Mouse (Mus musculus): ENCODE data around the gene Cxcl16. TPM values are rescaled to one million over a fixed set of nuclear protein-coding genes. Genes with fewer than 3 reads are reported as not detected.
A peak's percentile ranks its signal among the peaks of the same experiment; 100 is the strongest.
"Not testable (repeated sequence)": the region's sequence is repeated elsewhere in the genome, so short reads cannot be mapped to it uniquely, and the experiment has no call there.

Gene Cxcl16
- polyA plus RNA-seq, 1 experiment from 2014 or later: 6.2 TPM

GRCm38 (mm10) chr11:70489138-70489537 is 29.4 kb upstream of the Cxcl16 start:
- Histone ChIP-seq H3K27me3 (ENCODE audit: control insufficient read depth, insufficient read depth, low read length) (no peaks in the 10 kb centered on the region), H3K4me2 (no peak overlapping the region), H3K9ac (ENCODE audit: low read depth, low read length) (no peak overlapping the region), H3K36me3 (ENCODE audit: control insufficient read depth, insufficient read depth, low read length) (no peaks in the 10 kb centered on the region), H3K4me3 (ENCODE audit: low read depth, low read length) (no peak overlapping the region), H3K4me1 (ENCODE audit: control insufficient read depth, insufficient read depth, low read length) (no peaks in the 10 kb centered on the region), H3K9me3 (replicated peaks; ENCODE audit: control insufficient read depth, low read length) (no peaks in the 10 kb centered on the region), H3K27ac (ENCODE audit: low read depth, low read length) (no peak overlapping the region)
- WGBS (ENCODE audit: insufficient replicate concordance): 78% methylated on average over 3 of the region's 3 CpGs
- ATAC-seq (replicated peaks; ENCODE audit: insufficient number of reproducible peaks, low FRiP score, low TSS enrichment): no peak

- Histone ChIP-seq H3K36me3 (ENCODE audit: control insufficient read depth, insufficient read depth, low read length) (no peaks in the 10 kb centered on the region), H3K4me1 (ENCODE audit: control insufficient read depth, insufficient read depth, low read length) (no peaks in the 10 kb centered on the region), H3K27me3 (ENCODE audit: control insufficient read depth, insufficient read depth, low read length) (no peaks in the 10 kb centered on the region), H3K4me3 (ENCODE audit: low read depth, low read length) (no peak overlapping the region), H3K9me3 (replicated peaks; ENCODE audit: control insufficient read depth, low read length) (no peaks in the 10 kb centered on the region), H3K27ac (ENCODE audit: low read depth, low read length) (no peak overlapping the region), H3K9ac (ENCODE audit: low read depth, low read length) (no peak overlapping the region), H3K4me2 (no peak overlapping the region)
- 26% methylated on average over 4 of the region's 4 CpGs for WGBS (ENCODE audit: insufficient replicate concordance)
- no peak for ATAC-seq (replicated peaks; ENCODE audit: insufficient number of reproducible peaks, low FRiP score, low TSS enrichment)
These were observed 28.0 kb upstream of the Cxcl16 start for GRCm38 (mm10) chr11:70487816-70488215.

- Histone ChIP-seq H3K4me3 (ENCODE audit: low read depth, low read length) (no peak overlapping the region), H3K4me2 (no peak overlapping the region), H3K9ac (ENCODE audit: low read depth, low read length) (no peak overlapping the region), H3K4me1 (ENCODE audit: control insufficient read depth, insufficient read depth, low read length) (no peaks in the 10 kb centered on the region), H3K27me3 (ENCODE audit: control insufficient read depth, insufficient read depth, low read length) (no peaks in the 10 kb centered on the region), H3K9me3 (replicated peaks; ENCODE audit: control insufficient read depth, low read length) (no peaks in the 10 kb centered on the region), H3K27ac (ENCODE audit: low read depth, low read length) (no peak overlapping the region), H3K36me3 (ENCODE audit: control insufficient read depth, insufficient read depth, low read length) (no peaks in the 10 kb centered on the region)
- 52% methylated on average over 2 of the region's 2 CpGs for WGBS (ENCODE audit: insufficient replicate concordance)
- no peak for ATAC-seq (replicated peaks; ENCODE audit: insufficient number of reproducible peaks, low FRiP score, low TSS enrichment)
These were observed 25.7 kb upstream of the Cxcl16 start for GRCm38 (mm10) chr11:70485498-70485897.

- no peaks in the 10 kb centered on the region for H3K27me3 ChIP-seq (ENCODE audit: control insufficient read depth, insufficient read depth, low read length)
- H3K36me3 ChIP-seq (ENCODE audit: control insufficient read depth, insufficient read depth, low read length): no peaks in the 10 kb centered on the region
- H3K9ac ChIP-seq (ENCODE audit: low read depth, low read length): no peak overlapping the region
- no peak overlapping the region for H3K4me2 ChIP-seq
- H3K4me1 ChIP-seq (ENCODE audit: control insufficient read depth, insufficient read depth, low read length): no peaks in the 10 kb centered on the region
- ATAC-seq (replicated peaks; ENCODE audit: insufficient number of reproducible peaks, low FRiP score, low TSS enrichment): no peak
- no peak overlapping the region for H3K4me3 ChIP-seq (ENCODE audit: low read depth, low read length)
- H3K27ac ChIP-seq (ENCODE audit: low read depth, low read length): no peak overlapping the region
- 64% methylated on average over 12 of the region's 12 CpGs for WGBS (ENCODE audit: insufficient replicate concordance)
- no peaks in the 10 kb centered on the region for H3K9me3 ChIP-seq (replicated peaks; ENCODE audit: control insufficient read depth, low read length)
These were observed 15.2 kb upstream of the Cxcl16 start for GRCm38 (mm10) chr11:70474872-70475534.

- H3K4me3 ChIP-seq (ENCODE audit: low read depth, low read length); H3K9me3 ChIP-seq (replicated peaks; ENCODE audit: control insufficient read depth, low read length): not testable (repeated sequence)
- WGBS (ENCODE audit: insufficient replicate concordance): 83% methylated on average over 5 of the region's 5 CpGs
These were observed 13.5 kb upstream of the Cxcl16 start for GRCm38 (mm10) chr11:70473291-70473690.

GRCm38 (mm10) chr11:70472716-70473115 is 12.9 kb upstream of the Cxcl16 start:
- no peaks in the 10 kb centered on the region for H3K27me3 ChIP-seq (ENCODE audit: control insufficient read depth, insufficient read depth, low read length)
- H3K4me3 ChIP-seq (ENCODE audit: low read depth, low read length): no peak overlapping the region
- no peak overlapping the region for H3K4me2 ChIP-seq
- no peaks in the 10 kb centered on the region for H3K4me1 ChIP-seq (ENCODE audit: control insufficient read depth, insufficient read depth, low read length)
- no peak overlapping the region for H3K27ac ChIP-seq (ENCODE audit: low read depth, low read length)
- no peak overlapping the region for H3K9ac ChIP-seq (ENCODE audit: low read depth, low read length)
- ATAC-seq (replicated peaks; ENCODE audit: insufficient number of reproducible peaks, low FRiP score, low TSS enrichment): no peak
- H3K36me3 ChIP-seq (ENCODE audit: control insufficient read depth, insufficient read depth, low read length): no peaks in the 10 kb centered on the region
- no peaks in the 10 kb centered on the region for H3K9me3 ChIP-seq (replicated peaks; ENCODE audit: control insufficient read depth, low read length)

More at GRCm38 (mm10) chr11:70473291-70473690, 13.5 kb upstream of the Cxcl16 start:
- not testable (repeated sequence) for H3K27me3 ChIP-seq (ENCODE audit: control insufficient read depth, insufficient read depth, low read length); H3K4me2 ChIP-seq; H3K27ac ChIP-seq (ENCODE audit: low read depth, low read length); H3K4me1 ChIP-seq (ENCODE audit: control insufficient read depth, insufficient read depth, low read length); H3K9ac ChIP-seq (ENCODE audit: low read depth, low read length); H3K36me3 ChIP-seq (ENCODE audit: control insufficient read depth, insufficient read depth, low read length); ATAC-seq (replicated peaks; ENCODE audit: insufficient number of reproducible peaks, low FRiP score, low TSS enrichment)

GRCm38 (mm10) chr11:70469764-70470163 is 10.0 kb upstream of the Cxcl16 start:
- Histone ChIP-seq H3K4me2 (no peak overlapping the region), H3K36me3 (ENCODE audit: control insufficient read depth, insufficient read depth, low read length) (no peaks in the 10 kb centered on the region), H3K9me3 (replicated peaks; ENCODE audit: control insufficient read depth, low read length) (no peaks in the 10 kb centered on the region), H3K27ac (ENCODE audit: low read depth, low read length) (no peak overlapping the region), H3K4me1 (ENCODE audit: control insufficient read depth, insufficient read depth, low read length) (peaks cover 10% of the 10 kb centered on the region; the same call in 1 of the 2 replicates), H3K4me3 (ENCODE audit: low read depth, low read length) (no peak overlapping the region), H3K9ac (ENCODE audit: low read depth, low read length) (no peak overlapping the region), H3K27me3 (ENCODE audit: control insufficient read depth, insufficient read depth, low read length) (peaks cover 5% of the 10 kb centered on the region; the same call in 1 of the 2 replicates)
- 73% methylated on average over 3 of the region's 3 CpGs for WGBS (ENCODE audit: insufficient replicate concordance)
- ATAC-seq (replicated peaks; ENCODE audit: insufficient number of reproducible peaks, low FRiP score, low TSS enrichment): no peak

- Histone ChIP-seq H3K9me3 (replicated peaks; ENCODE audit: control insufficient read depth, low read length) (no peaks in the 10 kb centered on the region), H3K27me3 (ENCODE audit: control insufficient read depth, insufficient read depth, low read length) (peaks cover 17% of the 10 kb centered on the region), H3K4me3 (ENCODE audit: low read depth, low read length) (no peak overlapping the region), H3K4me2 (no peak overlapping the region), H3K9ac (ENCODE audit: low read depth, low read length) (no peak overlapping the region), H3K27ac (ENCODE audit: low read depth, low read length) (peak overlapping the region; percentile 74), H3K36me3 (ENCODE audit: control insufficient read depth, insufficient read depth, low read length) (no peaks in the 10 kb centered on the region), H3K4me1 (ENCODE audit: control insufficient read depth, insufficient read depth, low read length) (peaks cover 10% of the 10 kb centered on the region; the same call in 1 of the 2 replicates)
- 49% methylated on average over 5 of the region's 5 CpGs for WGBS (ENCODE audit: insufficient replicate concordance)
- peak; percentile 46; the same call in 1 of the 2 replicates for ATAC-seq (replicated peaks; ENCODE audit: insufficient number of reproducible peaks, low FRiP score, low TSS enrichment)
These were observed 8.3 kb upstream of the Cxcl16 start for GRCm38 (mm10) chr11:70467902-70468619.
